Mouse (Mus musculus): Measurements from ENCODE around the gene Tff1. TPM values are rescaled to one million over a fixed set of nuclear protein-coding genes. Genes with fewer than 3 reads are reported as not detected.

Gene Tff1
- polyA plus RNA-seq, 1 experiment from 2014 or later, result not detected

DNA sequence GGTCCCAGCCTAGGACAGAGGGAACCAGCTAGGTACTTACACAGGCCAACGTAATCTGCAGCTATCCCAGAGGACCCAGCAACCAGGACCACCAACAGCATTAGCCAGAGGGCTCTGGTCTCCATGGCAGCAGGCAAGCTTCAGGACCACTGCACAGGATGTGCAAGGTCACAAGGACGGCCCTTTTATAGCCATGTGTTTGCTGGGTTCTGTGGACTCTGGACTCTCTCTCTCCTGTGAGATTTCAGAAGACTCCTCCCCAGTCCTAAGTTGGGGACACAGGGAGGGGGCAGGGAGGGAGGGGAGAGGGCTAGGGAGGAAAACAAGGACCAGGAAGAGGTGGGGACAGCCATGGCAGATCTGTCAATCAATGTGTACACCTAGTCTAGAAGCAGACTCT, 35.6 kb downstream of the Tff1 start, which contains the start of gene Tff3:
Gene Tff3, minus strand, starts transcription at position 195 of the 400 bp plus-strand sequence.
- H3K36me3 ChIP-seq (ENCODE audit: control insufficient read depth, insufficient read depth, low read length), result no peaks in the 10 kb centered on the region
- no peaks in the 10 kb centered on the region for H3K4me1 ChIP-seq (ENCODE audit: control insufficient read depth, insufficient read depth, low read length)
- H3K9ac ChIP-seq (ENCODE audit: low read depth, low read length), result no peak within 1 kb of the TSS
- H3K27me3 ChIP-seq (replicated peaks; ENCODE audit: control insufficient read depth, insufficient read depth, low read length), result no peaks in the 10 kb centered on the region
- ATAC-seq (ENCODE audit: low read depth), result no peak
- H3K4me3 ChIP-seq (ENCODE audit: low read depth, low read length), result no peak within 1 kb of the TSS
- WGBS, result 18% methylated on average over 2 of the region's 2 CpGs
- H3K9me3 ChIP-seq (ENCODE audit: control insufficient read depth, low read length), result no peaks in the 10 kb centered on the region
- no peak within 1 kb of the TSS for H3K27ac ChIP-seq (replicated peaks; ENCODE audit: low read depth, low read length)
- H3K4me2 ChIP-seq (ENCODE audit: low read depth, low read length), result no peak within 1 kb of the TSS
- no peak for DNase-seq (ENCODE audit: low spot score)

DNA sequence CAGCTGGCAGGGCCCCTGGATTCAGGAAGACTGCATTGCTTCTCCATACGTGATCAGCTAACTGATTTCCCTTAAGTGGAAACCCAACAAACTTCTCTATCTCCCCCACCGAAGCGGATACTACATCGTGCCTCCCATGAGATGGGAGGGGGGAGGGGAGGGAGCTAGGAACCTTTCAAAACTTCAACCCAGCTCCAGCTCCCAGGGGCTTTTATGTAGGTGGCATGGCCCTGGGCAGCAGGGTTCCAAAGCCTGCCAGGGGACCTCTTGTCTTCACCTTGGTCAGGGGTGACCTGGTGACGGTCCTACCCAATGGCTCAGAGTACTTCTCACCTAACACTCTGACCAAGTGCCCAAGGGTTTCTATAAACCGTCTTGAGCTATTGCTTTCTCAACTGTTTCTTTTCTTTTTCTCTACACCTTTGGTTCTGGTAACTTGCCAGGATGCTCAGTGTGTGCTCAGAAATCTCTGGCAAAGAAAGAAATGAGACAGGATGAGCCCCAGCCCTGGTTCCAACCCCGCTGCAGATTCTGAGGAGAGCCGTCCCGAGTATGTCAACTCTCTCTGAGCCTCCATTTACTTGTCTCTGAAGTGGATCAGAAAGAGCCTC, 36.3 kb downstream of the Tff1 start:
- DNase-seq (ENCODE audit: low spot score) (no peak), ATAC-seq (ENCODE audit: low read depth) (no peak)
- H3K4me1 ChIP-seq (ENCODE audit: control insufficient read depth, insufficient read depth, low read length), result no peaks in the 10 kb centered on the region
- no peaks in the 10 kb centered on the region for H3K9me3 ChIP-seq (ENCODE audit: control insufficient read depth, low read length)
- H3K9ac ChIP-seq (ENCODE audit: low read depth, low read length), result no peak overlapping the region
- 86% methylated on average over 9 of the region's 9 CpGs for WGBS
- no peaks in the 10 kb centered on the region for H3K27me3 ChIP-seq (replicated peaks; ENCODE audit: control insufficient read depth, insufficient read depth, low read length)
- no peak overlapping the region for H3K27ac ChIP-seq (replicated peaks; ENCODE audit: low read depth, low read length)
- H3K36me3 ChIP-seq (ENCODE audit: control insufficient read depth, insufficient read depth, low read length), result no peaks in the 10 kb centered on the region
- no peak overlapping the region for H3K4me3 ChIP-seq (ENCODE audit: low read depth, low read length)
- no peak overlapping the region for H3K4me2 ChIP-seq (ENCODE audit: low read depth, low read length)

GRCm38 (mm10) chr17:31125548-31126266, 39.4 kb downstream of the Tff1 start:
- Histone ChIP-seq H3K27me3 (replicated peaks; ENCODE audit: control insufficient read depth, insufficient read depth, low read length) (no peaks in the 10 kb centered on the region), H3K27ac (replicated peaks; ENCODE audit: low read depth, low read length) (no peak overlapping the region), H3K4me2 (ENCODE audit: low read depth, low read length) (no peak overlapping the region), H3K9me3 (ENCODE audit: control insufficient read depth, low read length) (0 out of 2 replicates have a peak, but pooled peaks cover 4% of the 10 kb centered on the region), H3K4me1 (ENCODE audit: control insufficient read depth, insufficient read depth, low read length) (no peaks in the 10 kb centered on the region), H3K36me3 (ENCODE audit: control insufficient read depth, insufficient read depth, low read length) (no peaks in the 10 kb centered on the region), H3K4me3 (ENCODE audit: low read depth, low read length) (no peak overlapping the region), H3K9ac (ENCODE audit: low read depth, low read length) (no peak overlapping the region)
- 36% methylated on average over 8 of the region's 9 CpGs for WGBS
- DNase-seq (ENCODE audit: low spot score) (peak; percentile 36), ATAC-seq (ENCODE audit: low read depth) (peak; percentile 44; the same call in 1 of the 2 replicates)

GRCm38 (mm10) chr17:31121975-31122374, 43.1 kb downstream of the Tff1 start:
- H3K4me1 ChIP-seq (ENCODE audit: control insufficient read depth, insufficient read depth, low read length), result no peaks in the 10 kb centered on the region
- no peak overlapping the region for H3K4me2 ChIP-seq (ENCODE audit: low read depth, low read length)
- no peak for ATAC-seq (ENCODE audit: low read depth)

GRCm38 (mm10) chr17:31119429-31119828, 45.6 kb downstream of the Tff1 start:
- 12% methylated on average over 7 of the region's 7 CpGs for WGBS
- no peak overlapping the region for H3K4me3 ChIP-seq (ENCODE audit: low read depth, low read length)
- 0 out of 2 replicates have a peak, but pooled peaks cover 4% of the 10 kb centered on the region for H3K9me3 ChIP-seq (ENCODE audit: control insufficient read depth, low read length)
- H3K9ac ChIP-seq (ENCODE audit: low read depth, low read length), result no peak overlapping the region
- H3K36me3 ChIP-seq (ENCODE audit: control insufficient read depth, insufficient read depth, low read length), result no peaks in the 10 kb centered on the region
- H3K27ac ChIP-seq (replicated peaks; ENCODE audit: low read depth, low read length), result no peak overlapping the region
- H3K4me2 ChIP-seq (ENCODE audit: low read depth, low read length), result no peak overlapping the region
- H3K27me3 ChIP-seq (replicated peaks; ENCODE audit: control insufficient read depth, insufficient read depth, low read length), result no peaks in the 10 kb centered on the region
- H3K4me1 ChIP-seq (ENCODE audit: control insufficient read depth, insufficient read depth, low read length), result no peaks in the 10 kb centered on the region
- ATAC-seq (ENCODE audit: low read depth) (peak; percentile 75), DNase-seq (ENCODE audit: low spot score) (peak; percentile 77)

More at GRCm38 (mm10) chr17:31121975-31122374, 43.1 kb downstream of the Tff1 start:
- no peak overlapping the region for H3K9ac ChIP-seq (ENCODE audit: low read depth, low read length)
- DNase-seq (ENCODE audit: low spot score), result peak; percentile 57
- H3K27me3 ChIP-seq (replicated peaks; ENCODE audit: control insufficient read depth, insufficient read depth, low read length), result no peaks in the 10 kb centered on the region
- no peak overlapping the region for H3K27ac ChIP-seq (replicated peaks; ENCODE audit: low read depth, low read length)
- 5% methylated on average over 8 of the region's 8 CpGs for WGBS
- no peaks in the 10 kb centered on the region for H3K36me3 ChIP-seq (ENCODE audit: control insufficient read depth, insufficient read depth, low read length)
- H3K9me3 ChIP-seq (ENCODE audit: control insufficient read depth, low read length), result 0 out of 2 replicates have a peak, but pooled peaks cover 4% of the 10 kb centered on the region
- H3K4me3 ChIP-seq (ENCODE audit: low read depth, low read length), result no peak overlapping the region

DNA sequence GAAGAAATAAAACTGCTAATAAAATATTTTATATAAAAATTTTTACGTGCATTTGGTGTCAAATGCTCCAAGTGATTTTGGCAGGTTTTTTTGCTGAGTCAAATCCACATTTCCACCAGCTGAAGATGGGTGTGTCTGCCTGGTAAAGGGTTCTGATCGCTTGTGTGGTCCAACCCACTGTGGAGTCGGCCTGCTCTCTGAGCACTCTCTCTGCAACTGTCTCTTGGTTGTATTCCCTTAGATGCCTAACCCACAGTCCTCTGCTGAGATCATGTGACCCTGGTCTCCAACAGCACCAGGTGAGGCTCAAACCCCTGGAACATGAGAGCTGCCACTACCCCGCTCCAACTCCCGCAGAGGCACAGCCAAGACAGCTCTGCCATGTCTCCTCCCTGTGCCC, 47.1 kb downstream of the Tff1 start:
- H3K27me3 ChIP-seq (replicated peaks; ENCODE audit: control insufficient read depth, insufficient read depth, low read length), result no peaks in the 10 kb centered on the region

DNA sequence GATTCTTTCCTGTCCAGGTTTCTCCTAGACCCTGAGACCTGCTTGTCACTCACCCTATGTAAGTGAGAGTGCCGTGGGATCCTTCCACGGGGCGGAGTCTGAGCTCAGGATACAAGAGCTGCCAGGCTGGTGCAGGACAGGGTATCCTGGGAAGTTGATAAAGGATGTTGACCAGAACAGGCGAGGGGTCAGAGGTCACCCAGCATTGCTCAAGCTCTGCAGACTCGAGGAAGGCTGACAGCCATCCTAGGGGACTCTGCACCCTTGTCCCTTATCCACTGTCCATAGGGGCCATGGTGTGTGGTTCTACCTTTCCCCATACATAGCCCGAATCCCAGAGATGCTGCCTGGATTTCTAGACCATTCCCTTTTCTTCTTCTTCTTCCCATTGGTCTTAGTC, 49.0 kb downstream of the Tff1 start:
- no peak for DNase-seq (ENCODE audit: low spot score)
- no peak overlapping the region for H3K4me3 ChIP-seq (ENCODE audit: low read depth, low read length)
- no peak overlapping the region for H3K9ac ChIP-seq (ENCODE audit: low read depth, low read length)
- 57% methylated on average over 6 of the region's 6 CpGs for WGBS
- no peaks in the 10 kb centered on the region for H3K36me3 ChIP-seq (ENCODE audit: control insufficient read depth, insufficient read depth, low read length)
- no peaks in the 10 kb centered on the region for H3K9me3 ChIP-seq (ENCODE audit: control insufficient read depth, low read length)
- no peak for ATAC-seq (ENCODE audit: low read depth)
- H3K27ac ChIP-seq (replicated peaks; ENCODE audit: low read depth, low read length), result no peak overlapping the region
- no peak overlapping the region for H3K4me2 ChIP-seq (ENCODE audit: low read depth, low read length)
- no peaks in the 10 kb centered on the region for H3K4me1 ChIP-seq (ENCODE audit: control insufficient read depth, insufficient read depth, low read length)
- H3K27me3 ChIP-seq (replicated peaks; ENCODE audit: control insufficient read depth, insufficient read depth, low read length), result no peaks in the 10 kb centered on the region

More for the DNA sequence above, 47.1 kb downstream of the Tff1 start:
- Histone ChIP-seq H3K4me2 (ENCODE audit: low read depth, low read length) (no peak overlapping the region), H3K9ac (ENCODE audit: low read depth, low read length) (no peak overlapping the region), H3K9me3 (ENCODE audit: control insufficient read depth, low read length) (no peaks in the 10 kb centered on the region), H3K36me3 (ENCODE audit: control insufficient read depth, insufficient read depth, low read length) (no peaks in the 10 kb centered on the region), H3K4me3 (ENCODE audit: low read depth, low read length) (no peak overlapping the region), H3K4me1 (ENCODE audit: control insufficient read depth, insufficient read depth, low read length) (no peaks in the 10 kb centered on the region), H3K27ac (replicated peaks; ENCODE audit: low read depth, low read length) (no peak overlapping the region)
- DNase-seq (ENCODE audit: low spot score) (no peak), ATAC-seq (ENCODE audit: low read depth) (no peak)
- WGBS, result 85% methylated on average over 5 of the region's 5 CpGs

GRCm38 (mm10) chr17:31113191-31113856, 51.8 kb downstream of the Tff1 start:
- Histone ChIP-seq H3K27ac (replicated peaks; ENCODE audit: low read depth, low read length) (peak overlapping the region; percentile 56; the same call in 1 of the 2 replicates), H3K4me1 (ENCODE audit: control insufficient read depth, insufficient read depth, low read length) (no peaks in the 10 kb centered on the region), H3K9me3 (ENCODE audit: control insufficient read depth, low read length) (no peaks in the 10 kb centered on the region), H3K9ac (ENCODE audit: low read depth, low read length) (no peak overlapping the region), H3K4me3 (ENCODE audit: low read depth, low read length) (no peak overlapping the region), H3K4me2 (ENCODE audit: low read depth, low read length) (no peak overlapping the region), H3K27me3 (replicated peaks; ENCODE audit: control insufficient read depth, insufficient read depth, low read length) (no peaks in the 10 kb centered on the region), H3K36me3 (ENCODE audit: control insufficient read depth, insufficient read depth, low read length) (no peaks in the 10 kb centered on the region)
- peak; percentile 80 for ATAC-seq (ENCODE audit: low read depth)
- DNase-seq (ENCODE audit: low spot score), result peak; percentile 88
- WGBS, result 41% methylated on average over 9 of the region's 9 CpGs
